Mouse (Mus musculus): ENCODE data around the gene Otof. TPM values are rescaled to one million over a fixed set of nuclear protein-coding genes. Genes with fewer than 3 reads are reported as not detected.

Otof gene
- polyA plus RNA-seq, 1 experiment from 2014 or later, result 0.02 TPM

- no peak overlapping the region for H3K9ac ChIP-seq
- no peak overlapping the region for H3K4me2 ChIP-seq
- H3K4me1 ChIP-seq, result no peaks in the 10 kb centered on the region
- no peaks in the 10 kb centered on the region for H3K36me3 ChIP-seq
- 29% methylated on average over 5 of the region's 5 CpGs for WGBS (ENCODE audit: insufficient replicate concordance)
- H3K9me3 ChIP-seq (replicated peaks), result no peaks in the 10 kb centered on the region
- no peak for ATAC-seq
- peaks cover 18% of the 10 kb centered on the region for H3K27me3 ChIP-seq (replicated peaks)
- no peak overlapping the region for H3K27ac ChIP-seq
- no peak overlapping the region for H3K4me3 ChIP-seq
Observed at GRCm38 (mm10) chr5:30472148-30472547, 10.4 kb upstream of the Otof start.

- H3K4me1 ChIP-seq, result no peaks in the 10 kb centered on the region
- WGBS (ENCODE audit: insufficient replicate concordance), result 51% methylated on average over 6 of the region's 6 CpGs
- ATAC-seq, result no peak
- H3K4me2 ChIP-seq, result no peak overlapping the region
- H3K9me3 ChIP-seq (replicated peaks), result no peaks in the 10 kb centered on the region
- H3K9ac ChIP-seq, result no peak overlapping the region
- H3K4me3 ChIP-seq, result no peak overlapping the region
- no peak overlapping the region for H3K27ac ChIP-seq
- no peaks in the 10 kb centered on the region for H3K36me3 ChIP-seq
- H3K27me3 ChIP-seq (replicated peaks), result peaks cover 35% of the 10 kb centered on the region
Observed at GRCm38 (mm10) chr5:30470454-30470853, 8.7 kb upstream of the Otof start.

GRCm38 (mm10) chr5:30466315-30466714 lies 4.6 kb upstream of the Otof start:
- no peaks in the 10 kb centered on the region for H3K4me1 ChIP-seq
- no peaks in the 10 kb centered on the region for H3K36me3 ChIP-seq
- no peak overlapping the region for H3K4me3 ChIP-seq
- no peak overlapping the region for H3K27ac ChIP-seq
- H3K9ac ChIP-seq, result no peak overlapping the region
- H3K4me2 ChIP-seq, result no peak overlapping the region
- H3K27me3 ChIP-seq (replicated peaks), result peaks cover 65% of the 10 kb centered on the region
- H3K9me3 ChIP-seq (replicated peaks), result no peaks in the 10 kb centered on the region
- 44% methylated on average over 9 of the region's 9 CpGs for WGBS (ENCODE audit: insufficient replicate concordance)
- ATAC-seq, result no peak

GRCm38 (mm10) chr5:30465861-30466260 lies 4.1 kb upstream of the Otof start, which contains the start of gene 1700001C02Rik:
Gene 1700001C02Rik (plus strand): TSS chr5:30466047.
- H3K9me3 ChIP-seq (replicated peaks), result no peaks in the 10 kb centered on the region
- H3K27me3 ChIP-seq (replicated peaks), result peaks cover 69% of the 10 kb centered on the region
- no peak within 1 kb of the TSS for H3K27ac ChIP-seq
- no peaks in the 10 kb centered on the region for H3K4me1 ChIP-seq
- no peaks in the 10 kb centered on the region for H3K36me3 ChIP-seq
- H3K4me3 ChIP-seq, result no peak within 1 kb of the TSS
- ATAC-seq, result no peak
- no peak within 1 kb of the TSS for H3K9ac ChIP-seq
- 29% methylated on average over 21 of the region's 21 CpGs for WGBS (ENCODE audit: insufficient replicate concordance)
- H3K4me2 ChIP-seq, result no peak within 1 kb of the TSS

- WGBS (ENCODE audit: insufficient replicate concordance), result 33% methylated on average over 4 of the region's 4 CpGs
- Histone ChIP-seq H3K36me3 (no peaks in the 10 kb centered on the region), H3K9me3 (replicated peaks) (no peaks in the 10 kb centered on the region), H3K27me3 (replicated peaks) (peaks cover 62% of the 10 kb centered on the region), H3K4me1 (no peaks in the 10 kb centered on the region), H3K9ac (no peak overlapping the region), H3K27ac (no peak overlapping the region), H3K4me3 (no peak overlapping the region), H3K4me2 (no peak overlapping the region)
- ATAC-seq, result no peak
Observed at GRCm38 (mm10) chr5:30460155-30460554, 1.6 kb downstream of the Otof start.

- no peak for ATAC-seq
- Histone ChIP-seq H3K4me2 (no peak overlapping the region), H3K27ac (no peak overlapping the region), H3K27me3 (replicated peaks) (peaks cover 32% of the 10 kb centered on the region), H3K4me3 (no peak overlapping the region), H3K36me3 (no peaks in the 10 kb centered on the region), H3K9ac (no peak overlapping the region), H3K9me3 (replicated peaks) (no peaks in the 10 kb centered on the region), H3K4me1 (no peaks in the 10 kb centered on the region)
- 37% methylated on average over 6 of the region's 6 CpGs for WGBS (ENCODE audit: insufficient replicate concordance)
Observed at GRCm38 (mm10) chr5:30456056-30456455, 5.7 kb downstream of the Otof start.

- no peaks in the 10 kb centered on the region for H3K36me3 ChIP-seq
- no peak for ATAC-seq
- no peak overlapping the region for H3K27ac ChIP-seq
- H3K27me3 ChIP-seq (replicated peaks), result no peaks in the 10 kb centered on the region
- H3K4me1 ChIP-seq, result no peaks in the 10 kb centered on the region
- 75% methylated on average over 13 of the region's 13 CpGs for WGBS (ENCODE audit: insufficient replicate concordance)
- H3K9ac ChIP-seq, result no peak overlapping the region
- H3K4me3 ChIP-seq, result no peak overlapping the region
- H3K4me2 ChIP-seq, result no peak overlapping the region
- no peaks in the 10 kb centered on the region for H3K9me3 ChIP-seq (replicated peaks)
Observed at GRCm38 (mm10) chr5:30444327-30444895, 17.3 kb downstream of the Otof start.

- Histone ChIP-seq H3K9ac (no peak overlapping the region), H3K4me2 (no peak overlapping the region), H3K4me1 (no peaks in the 10 kb centered on the region), H3K36me3 (no peaks in the 10 kb centered on the region), H3K9me3 (replicated peaks) (no peaks in the 10 kb centered on the region), H3K4me3 (no peak overlapping the region), H3K27me3 (replicated peaks) (no peaks in the 10 kb centered on the region), H3K27ac (no peak overlapping the region)
- whole genome bisulfite sequencing (ENCODE audit: insufficient replicate concordance), result 48% methylated on average over 5 of the region's 5 CpGs
- no peak for ATAC-seq
Observed at GRCm38 (mm10) chr5:30442196-30442595, 19.5 kb downstream of the Otof start.

GRCm38 (mm10) chr5:30440308-30440906 lies 21.3 kb downstream of the Otof start:
- WGBS (ENCODE audit: insufficient replicate concordance), result 75% methylated on average over 8 of the region's 8 CpGs

GRCm38 (mm10) chr5:30438931-30439330 lies 22.8 kb downstream of the Otof start:
- Histone ChIP-seq H3K9ac (no peak overlapping the region), H3K4me1 (no peaks in the 10 kb centered on the region), H3K27ac (no peak overlapping the region), H3K27me3 (replicated peaks) (no peaks in the 10 kb centered on the region; the same call in 1 of the 2 replicates), H3K4me3 (no peak overlapping the region), H3K36me3 (no peaks in the 10 kb centered on the region), H3K9me3 (replicated peaks) (no peaks in the 10 kb centered on the region), H3K4me2 (no peak overlapping the region)
- ATAC-seq, result no peak
- 23% methylated on average over 2 of the region's 2 CpGs for WGBS (ENCODE audit: insufficient replicate concordance)

More at GRCm38 (mm10) chr5:30440308-30440906, 21.3 kb downstream of the Otof start:
- Histone ChIP-seq H3K9me3 (replicated peaks) (no peaks in the 10 kb centered on the region), H3K9ac (no peak overlapping the region), H3K4me2 (no peak overlapping the region), H3K4me3 (no peak overlapping the region), H3K27me3 (replicated peaks) (no peaks in the 10 kb centered on the region; the same call in 1 of the 2 replicates), H3K4me1 (no peaks in the 10 kb centered on the region), H3K36me3 (no peaks in the 10 kb centered on the region), H3K27ac (no peak overlapping the region)
- ATAC-seq, result no peak

- no peak overlapping the region for H3K4me2 ChIP-seq
- 71% methylated on average over 6 of the region's 6 CpGs for WGBS (ENCODE audit: insufficient replicate concordance)
- H3K9ac ChIP-seq, result no peak overlapping the region
- H3K36me3 ChIP-seq, result no peaks in the 10 kb centered on the region
- no peak overlapping the region for H3K4me3 ChIP-seq
- no peaks in the 10 kb centered on the region for H3K4me1 ChIP-seq
- peaks cover 11% of the 10 kb centered on the region; the same call in 1 of the 2 replicates for H3K27me3 ChIP-seq (replicated peaks)
- no peaks in the 10 kb centered on the region for H3K9me3 ChIP-seq (replicated peaks)
- H3K27ac ChIP-seq, result no peak overlapping the region
- ATAC-seq, result no peak
Observed at GRCm38 (mm10) chr5:30427406-30427805, 34.3 kb downstream of the Otof start.

GRCm38 (mm10) chr5:30423572-30424244 lies 38.0 kb downstream of the Otof start:
- Histone ChIP-seq H3K4me2 (no peak overlapping the region), H3K4me3 (no peak overlapping the region)

More at GRCm38 (mm10) chr5:30423572-30424244, 38.0 kb downstream of the Otof start:
- 20% methylated on average over 8 of the region's 8 CpGs for WGBS (ENCODE audit: insufficient replicate concordance)
- no peaks in the 10 kb centered on the region for H3K9me3 ChIP-seq (replicated peaks)
- H3K9ac ChIP-seq, result no peak overlapping the region
- ATAC-seq, result no peak
- H3K4me1 ChIP-seq, result no peaks in the 10 kb centered on the region
- H3K36me3 ChIP-seq, result no peaks in the 10 kb centered on the region
- H3K27me3 ChIP-seq (replicated peaks), result peaks cover 12% of the 10 kb centered on the region; the same call in 1 of the 2 replicates
- H3K27ac ChIP-seq, result no peak overlapping the region

Data from liver, embryonic 12.5 days (tissue).